Mouse (Mus musculus) G1E (cell line): ENCODE measurements around the gene Sptssb. TPM values are rescaled to one million over a fixed set of nuclear protein-coding genes. Genes with fewer than 3 reads are reported as not detected.

Experiments
- ATAC-seq: 2 replicates; pipeline ENCODE4 v1.8.0; 2016; ENCODE audit warnings: mild to moderate bottlenecking; ENCODE audit not compliant: insufficient number of reproducible peaks, poor library complexity, low FRiP score, severe bottlenecking; ENCODE audit errors: extremely low read depth
- DNase-seq: peaks from one replicate; pipeline ENCODE4 v3.0.0; 2012; ENCODE audit warnings: low spot score
- H3K27me3 ChIP-seq: 2 replicates; pipeline ENCODE4 v1.6.1; 2012; ENCODE audit warnings: mild to moderate bottlenecking, low read length, inconsistent platforms; ENCODE audit not compliant: insufficient read depth
- H3K36me3 ChIP-seq: replicated peaks from 2 replicates; pipeline ENCODE3; 2012; ENCODE audit warnings: mild to moderate bottlenecking, inconsistent platforms
- H3K4me1 ChIP-seq: 2 replicates; pipeline ENCODE4 v1.6.1; 2012; ENCODE audit warnings: low read depth, low read length, inconsistent platforms, mixed read lengths; ENCODE audit not compliant: insufficient read depth
- H3K4me3 ChIP-seq: 2 replicates; pipeline ENCODE4 v1.5.1; 2012; ENCODE audit warnings: low read depth, mild to moderate bottlenecking, inconsistent platforms, low read length, moderate library complexity, mixed read lengths
- H3K9me3 ChIP-seq: replicated peaks from 2 replicates; pipeline ENCODE4 v1.6.1; 2012; ENCODE audit warnings: inconsistent platforms
- CTCF ChIP-seq: IDR thresholded peaks from 2 replicates; pipeline ENCODE4 v1.5.1; 2012; ENCODE audit warnings: low read depth, low read length, inconsistent platforms, mixed read lengths
- GATA1 ChIP-seq: IDR thresholded peaks from 2 replicates; pipeline ENCODE4 v1.6.1; 2012; ENCODE audit warnings: borderline replicate concordance, low read length, inconsistent platforms, mixed read lengths
- GATA2 ChIP-seq: IDR thresholded peaks from 2 replicates; pipeline ENCODE4 v1.6.1; 2012; ENCODE audit warnings: low read depth, low read length, inconsistent platforms, borderline replicate concordance
- POLR2AphosphoS5 ChIP-seq: IDR thresholded peaks from 2 replicates; pipeline ENCODE4 v1.6.1; 2012; ENCODE audit warnings: low read depth, low read length, inconsistent platforms; ENCODE audit not compliant: insufficient replicate concordance
- TAL1 ChIP-seq: conservative IDR thresholded peaks from 2 replicates; pipeline ENCODE4 v1.6.1; 2012; ENCODE audit warnings: low read depth, low read length, inconsistent platforms, mixed read lengths
- polyA plus RNA-seq: library from polyadenylated mRNA; stranded (reverse); fragments of >175 nt; gene quantifications from 2 replicates; pipeline ENCODE4 v1.2.3, GENCODE M21; 2012
- total RNA-seq, 2 experiments: library from RNA; stranded (forward) in 1 of 2; stranded (reverse) in 1 of 2; fragments of 200-1000 nt in 1 of 2; fragments of >200 nt in 1 of 2; fragmentation: Nextera tagmentation in 1 of 2; gene quantifications; 2 replicates each; pipeline ENCODE4 v1.2.3; 2014 to 2017

Gene Sptssb
- total and polyA plus RNA-seq, 3 experiments = not detected

DNA sequence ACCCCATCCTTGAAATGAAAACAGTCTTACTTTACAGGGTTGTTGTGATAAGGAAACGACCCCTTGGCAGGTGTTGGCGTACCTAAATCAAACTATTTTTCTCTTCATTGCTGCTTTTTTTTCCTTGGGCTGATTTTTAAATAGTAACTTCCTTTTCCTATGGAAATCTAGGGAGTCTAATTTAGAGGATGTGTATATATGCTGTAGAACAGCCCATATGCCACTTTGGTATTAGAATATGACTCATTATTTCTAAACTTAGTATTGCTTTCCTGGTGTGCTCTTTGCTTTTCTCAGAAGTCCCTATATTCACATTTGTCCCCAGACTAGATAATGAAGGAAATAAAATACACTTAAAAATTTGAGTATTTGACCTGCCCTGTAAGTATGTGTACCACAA, 17.8 kb upstream of the Sptssb start:
- H3K36me3 ChIP-seq = no peaks in the 10 kb centered on the region
- no peak overlapping the region for H3K4me3 ChIP-seq
- ATAC-seq (no peak), DNase-seq (no peak)
- H3K4me1 ChIP-seq = no peaks in the 10 kb centered on the region
- H3K27me3 ChIP-seq = 0 out of 2 replicates have a peak, but pooled peaks cover 2% of the 10 kb centered on the region
- H3K9me3 ChIP-seq = no peaks in the 10 kb centered on the region
- no peak for TF ChIP-seq CTCF
- no peak for TF ChIP-seq GATA1
- no peak for TF ChIP-seq POLR2AphosphoS5
- no peak for TF ChIP-seq GATA2
- no peak for TF ChIP-seq TAL1

DNA sequence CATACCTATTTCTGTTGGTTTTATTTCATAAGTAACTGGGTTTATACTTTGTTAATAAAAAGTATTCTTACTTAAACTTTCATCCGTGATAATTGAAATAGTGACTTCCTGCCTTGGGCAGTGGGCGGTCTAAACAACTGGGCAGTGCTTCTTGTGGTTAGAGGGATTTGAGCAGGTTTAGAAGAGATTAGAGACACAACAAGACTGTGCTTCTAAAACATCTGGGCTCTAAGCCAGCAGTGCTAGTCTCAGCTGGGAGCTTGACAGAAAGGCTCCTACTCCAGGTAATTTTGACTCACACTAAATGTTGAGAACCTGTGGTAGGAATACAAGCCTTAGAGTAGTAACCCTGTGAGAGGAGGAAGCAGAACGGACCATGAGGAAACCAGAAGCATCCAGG, 15.0 kb upstream of the Sptssb start:
- Histone ChIP-seq H3K4me3 (no peak overlapping the region), H3K9me3 (no peaks in the 10 kb centered on the region), H3K27me3 (0 out of 2 replicates have a peak, but pooled peaks cover 2% of the 10 kb centered on the region), H3K36me3 (no peaks in the 10 kb centered on the region), H3K4me1 (no peaks in the 10 kb centered on the region)
- DNase-seq (no peak), ATAC-seq (no peak)
- no peak for TF ChIP-seq CTCF
- TF ChIP-seq GATA2 = no peak
- no peak for TF ChIP-seq GATA1
- TF ChIP-seq POLR2AphosphoS5 = no peak
- TF ChIP-seq TAL1 = no peak

DNA sequence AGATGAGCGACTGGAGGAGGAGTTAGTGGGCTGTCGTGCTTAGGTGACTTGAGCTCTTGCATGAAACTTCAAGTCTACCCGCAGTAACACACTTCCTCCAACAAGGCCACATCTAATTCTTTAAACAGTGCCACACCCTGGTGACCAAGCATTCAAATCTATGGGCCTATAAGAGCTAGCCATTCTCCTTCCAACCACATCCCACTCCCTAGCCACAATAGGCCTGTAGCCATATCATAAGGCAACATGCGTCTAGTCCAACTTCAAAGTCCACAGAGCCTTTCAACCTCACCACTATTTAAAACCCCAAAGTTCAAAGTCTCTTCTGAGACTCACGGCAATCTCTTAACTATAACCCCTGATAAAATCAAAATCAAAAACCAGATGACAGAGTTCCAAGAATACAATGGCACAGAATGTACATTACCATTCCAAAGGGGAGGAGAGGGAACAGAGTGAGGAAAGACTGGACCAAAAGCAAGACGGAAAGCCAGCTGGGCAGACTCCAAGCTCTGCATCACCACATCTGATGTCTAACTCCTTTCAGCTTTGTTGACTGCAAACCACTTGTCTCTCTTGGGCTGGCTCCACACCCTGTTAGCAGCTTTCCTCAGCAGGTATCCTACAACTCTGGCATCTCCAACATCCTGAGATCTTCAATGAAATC, 13.1 kb upstream of the Sptssb start:
- no peak for ATAC-seq

DNA sequence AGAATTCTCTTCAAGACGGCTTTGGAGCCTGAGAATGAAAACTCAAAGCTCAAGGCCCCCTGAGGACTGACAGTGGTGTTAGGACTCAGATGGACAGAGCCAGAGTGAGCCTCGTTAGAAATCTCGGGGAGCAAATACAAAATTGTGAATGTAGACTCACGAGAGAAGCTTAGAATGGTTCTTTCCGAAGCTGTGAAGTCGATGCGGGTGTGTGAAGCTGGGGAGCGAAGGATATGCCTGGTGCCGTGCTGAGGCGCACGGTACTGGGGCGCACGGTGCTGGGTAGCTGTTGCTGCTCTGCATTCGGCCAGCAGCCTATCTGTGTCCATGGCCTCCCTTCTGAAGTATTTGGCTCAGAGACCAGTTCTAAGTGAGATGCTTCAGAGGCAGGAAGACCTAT, 11.4 kb upstream of the Sptssb start:
- Histone ChIP-seq H3K27me3 (no peaks in the 10 kb centered on the region), H3K36me3 (no peaks in the 10 kb centered on the region), H3K4me3 (no peak overlapping the region), H3K4me1 (no peaks in the 10 kb centered on the region), H3K9me3 (no peaks in the 10 kb centered on the region)
- no peak for TF ChIP-seq CTCF
- no peak for TF ChIP-seq GATA1
- no peak for TF ChIP-seq GATA2
- ATAC-seq (no peak), DNase-seq (no peak)

More for the DNA sequence above, 13.1 kb upstream of the Sptssb start:
- Histone ChIP-seq H3K9me3 (no peaks in the 10 kb centered on the region), H3K4me3 (no peak overlapping the region), H3K4me1 (no peaks in the 10 kb centered on the region), H3K27me3 (0 out of 2 replicates have a peak, but pooled peaks cover 2% of the 10 kb centered on the region), H3K36me3 (no peaks in the 10 kb centered on the region)
- DNase-seq = no peak
- no peak for TF ChIP-seq GATA1
- TF ChIP-seq GATA2 = no peak
- TF ChIP-seq CTCF = no peak
- no peak for TF ChIP-seq POLR2AphosphoS5
- TF ChIP-seq TAL1 = no peak

DNA sequence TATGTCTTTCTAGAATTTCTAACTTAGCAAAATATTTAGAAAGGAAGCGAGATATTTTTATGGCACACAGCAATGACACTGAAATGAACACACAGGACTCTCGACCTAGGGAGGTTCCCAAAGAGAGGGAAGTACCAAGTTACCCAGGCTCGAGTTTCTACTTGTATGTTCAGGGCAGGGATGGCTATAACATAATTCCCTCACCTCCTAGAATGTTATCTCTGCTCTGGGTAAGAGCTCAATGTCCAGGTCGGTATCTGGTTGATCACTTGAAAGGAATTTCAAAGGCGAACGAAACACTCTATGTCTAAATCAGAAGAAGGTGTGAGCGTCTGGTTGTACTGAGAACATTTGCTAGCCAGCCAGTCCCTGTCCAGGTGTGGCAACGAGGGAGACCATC, 10.0 kb upstream of the Sptssb start:
- Histone ChIP-seq H3K4me1 (no peaks in the 10 kb centered on the region), H3K4me3 (no peak overlapping the region), H3K36me3 (no peaks in the 10 kb centered on the region), H3K27me3 (no peaks in the 10 kb centered on the region), H3K9me3 (no peaks in the 10 kb centered on the region)
- DNase-seq = no peak
- ATAC-seq = no peak
- TF ChIP-seq TAL1 (no peak), POLR2AphosphoS5 (no peak), GATA1 (no peak), CTCF (no peak), GATA2 (no peak)

DNA sequence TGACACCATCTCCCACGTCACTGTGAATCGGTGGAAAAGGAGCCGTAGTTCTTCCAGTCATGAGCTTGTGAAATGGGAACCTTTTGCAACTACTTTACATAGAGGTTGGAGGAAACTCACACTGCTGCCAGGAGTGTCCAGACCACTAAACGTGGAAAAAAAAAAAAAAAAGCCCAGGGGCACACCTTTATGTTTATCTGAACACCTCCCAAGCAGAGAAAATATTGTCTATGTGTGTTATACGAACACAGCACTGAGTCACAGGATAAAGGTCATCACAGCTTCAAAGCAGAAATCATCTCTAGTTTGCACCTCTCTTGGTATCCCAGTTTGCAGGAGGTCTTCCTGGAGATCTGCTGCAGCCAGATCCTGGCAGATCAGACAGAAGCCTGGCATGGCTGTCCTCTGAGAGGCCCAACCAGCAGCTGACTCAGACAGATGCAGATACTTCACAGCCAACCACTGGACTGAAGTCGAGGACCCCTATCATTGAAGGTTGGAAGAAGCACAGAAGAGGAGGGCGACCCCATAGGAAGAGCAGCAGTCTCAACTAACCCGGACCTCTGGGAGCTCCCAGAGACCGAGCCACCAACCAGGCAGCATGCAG, 2.2 kb upstream of the Sptssb start:
- Histone ChIP-seq H3K4me3 (no peak overlapping the region), H3K4me1 (no peaks in the 10 kb centered on the region), H3K27me3 (peaks cover 3% of the 10 kb centered on the region; the same call in 1 of the 2 replicates), H3K9me3 (no peaks in the 10 kb centered on the region), H3K36me3 (no peaks in the 10 kb centered on the region)
- DNase-seq (no peak), ATAC-seq (no peak)
- no peak for TF ChIP-seq TAL1
- no peak for TF ChIP-seq GATA1
- TF ChIP-seq CTCF = no peak
- no peak for TF ChIP-seq POLR2AphosphoS5
- TF ChIP-seq GATA2 = no peak
